Mouse (Mus musculus): ENCODE data around the gene Cdca8.

The Cdca8 gene

DNA sequence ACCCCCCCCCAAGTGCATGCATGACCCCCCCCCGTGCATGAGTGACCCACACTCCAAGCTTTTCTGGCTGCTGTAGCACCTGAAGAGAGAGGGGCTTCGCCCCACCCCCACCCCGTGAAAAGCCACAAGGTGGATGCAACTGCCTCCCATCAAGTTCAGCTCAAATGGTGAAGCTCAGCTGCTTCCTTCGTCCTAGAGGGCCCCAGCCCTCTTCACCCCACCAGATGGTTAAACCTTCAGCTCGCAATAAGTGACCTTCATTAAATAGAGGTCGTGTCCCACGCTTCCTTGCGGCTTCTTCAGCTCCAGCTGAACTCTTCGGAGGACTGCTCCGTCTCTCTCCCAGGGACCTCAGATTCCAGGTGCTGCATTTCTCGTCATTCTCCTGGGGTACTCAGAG, 58.5 kb downstream of the Cdca8 start, which contains the start of gene Epha10:
Epha10 (plus strand) TSS at position 301 of the 400 bp plus-strand sequence.
- no peak for DNase-seq (ENCODE audit: low spot score in 2 of 2)

DNA sequence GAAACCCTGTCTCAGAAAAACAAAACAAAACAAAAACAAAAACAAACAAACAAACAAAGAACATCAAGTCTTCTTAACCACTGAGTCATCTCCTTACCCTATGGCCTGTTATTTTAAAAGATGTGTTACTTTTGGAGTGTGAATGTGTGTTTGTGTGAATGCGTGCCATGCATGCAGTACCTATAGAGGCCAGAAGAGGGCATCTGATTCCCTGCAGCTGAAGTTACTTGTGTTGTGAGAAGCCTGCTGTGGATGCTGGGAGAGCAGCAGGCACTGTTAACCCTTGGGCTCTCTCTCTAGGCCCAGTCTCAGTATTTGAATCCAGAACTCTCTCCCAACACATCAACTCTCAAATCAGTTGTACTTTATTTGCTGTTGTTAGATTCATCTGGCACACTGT, 66.4 kb downstream of the Cdca8 start:
- DNase-seq (ENCODE audit: low spot score in 2 of 2), result no peak

All from cerebellum, postnatal 4 days (tissue).